Mouse (Mus musculus) E14TG2a.4 (cell line): ENCODE results near the gene Frrs1l.

ENCODE experiments used
- H3K27me3 ChIP-seq: 2 replicates; pipeline ENCODE4 v1.6.1; 2014; ENCODE audit warnings: low read length, control low read depth; ENCODE audit not compliant: insufficient read depth
- H3K36me3 ChIP-seq: 2 replicates; pipeline ENCODE4 v1.6.1; 2014; ENCODE audit warnings: low read length, control low read depth; ENCODE audit not compliant: insufficient read depth
- H3K4me1 ChIP-seq: replicated peaks from 2 replicates; pipeline ENCODE4 v1.6.1; 2014; ENCODE audit warnings: low read depth, low read length, control low read depth
- H3K4me3 ChIP-seq: replicated peaks from 2 replicates; pipeline ENCODE4 v1.5.1; 2014; ENCODE audit warnings: mild to moderate bottlenecking, low read length
- H3K9me3 ChIP-seq: 2 replicates; pipeline ENCODE4 v1.6.1; 2014; ENCODE audit warnings: low read length, control low read depth
- CTCF ChIP-seq: conservative IDR thresholded peaks from 2 replicates; pipeline ENCODE4 v1.5.1; 2014; ENCODE audit warnings: low read length
- NANOG ChIP-seq: IDR thresholded peaks from 2 replicates; pipeline ENCODE4 v1.6.1; 2014; ENCODE audit warnings: borderline replicate concordance, low read length, mixed read lengths
- POU5F1 ChIP-seq: IDR thresholded peaks from 2 replicates; pipeline ENCODE4 v1.6.1; 2014; ENCODE audit warnings: low read length, borderline replicate concordance

Frrs1l gene

GRCm38 (mm10) chr4:56990215-56990584, at the start of gene Frrs1l:
TSS of gene Frrs1l (minus strand) at chr4:56990391.
- Histone ChIP-seq H3K36me3 (no peaks in the 10 kb centered on the region), H3K4me1 (peaks cover 10% of the 10 kb centered on the region), H3K27me3 (peaks cover 74% of the 10 kb centered on the region), H3K9me3 (no peaks in the 10 kb centered on the region), H3K4me3 (peak within 1 kb of the TSS; percentile 83)
- no peak for TF ChIP-seq CTCF
- no peak for TF ChIP-seq POU5F1
- no peak for TF ChIP-seq NANOG

GRCm38 (mm10) chr4:57039127-57040031, 49.2 kb upstream of the Frrs1l start:
- peak; percentile 9; the same call in 1 of the 2 replicates for TF ChIP-seq NANOG
- no peak for TF ChIP-seq CTCF
- peak overlapping the region; percentile 43; the same call in 1 of the 2 replicates for H3K4me3 ChIP-seq
- peaks cover 9% of the 10 kb centered on the region for H3K27me3 ChIP-seq
- peaks cover 7% of the 10 kb centered on the region for H3K9me3 ChIP-seq
- H3K4me1 ChIP-seq: peaks cover 30% of the 10 kb centered on the region
- H3K36me3 ChIP-seq: no peaks in the 10 kb centered on the region

GRCm38 (mm10) chr4:57037554-57037953, 47.4 kb upstream of the Frrs1l start:
- peaks cover 30% of the 10 kb centered on the region for H3K4me1 ChIP-seq
- no peak overlapping the region for H3K4me3 ChIP-seq
- no peak for TF ChIP-seq CTCF
- no peak for TF ChIP-seq NANOG
- TF ChIP-seq POU5F1: no peak
- H3K27me3 ChIP-seq: peaks cover 9% of the 10 kb centered on the region
- H3K36me3 ChIP-seq: no peaks in the 10 kb centered on the region
- H3K9me3 ChIP-seq: no peaks in the 10 kb centered on the region

- H3K4me1 ChIP-seq: peaks cover 11% of the 10 kb centered on the region
- H3K9me3 ChIP-seq: no peaks in the 10 kb centered on the region
- TF ChIP-seq POU5F1 (no peak), CTCF (no peak), NANOG (no peak)
- H3K36me3 ChIP-seq: no peaks in the 10 kb centered on the region
- peaks cover 14% of the 10 kb centered on the region for H3K27me3 ChIP-seq
- H3K4me3 ChIP-seq: no peak overlapping the region
Measured at GRCm38 (mm10) chr4:57034169-57034568, 44.0 kb upstream of the Frrs1l start.

- H3K27me3 ChIP-seq: peaks cover 5% of the 10 kb centered on the region; the same call in 1 of the 2 replicates
- no peaks in the 10 kb centered on the region for H3K36me3 ChIP-seq
- TF ChIP-seq CTCF (no peak), NANOG (no peak), POU5F1 (no peak)
- H3K4me3 ChIP-seq: no peak overlapping the region
- no peaks in the 10 kb centered on the region for H3K9me3 ChIP-seq
- H3K4me1 ChIP-seq: peaks cover 17% of the 10 kb centered on the region
Measured at GRCm38 (mm10) chr4:57031440-57031839, 41.2 kb upstream of the Frrs1l start.

GRCm38 (mm10) chr4:57027954-57028353, 37.8 kb upstream of the Frrs1l start:
- no peaks in the 10 kb centered on the region for H3K36me3 ChIP-seq
- peaks cover 34% of the 10 kb centered on the region for H3K4me1 ChIP-seq
- H3K27me3 ChIP-seq: 0 out of 2 replicates have a peak, but pooled peaks cover 5% of the 10 kb centered on the region
- TF ChIP-seq CTCF (no peak), POU5F1 (no peak)
- no peak overlapping the region for H3K4me3 ChIP-seq
- H3K9me3 ChIP-seq: no peaks in the 10 kb centered on the region

GRCm38 (mm10) chr4:57023527-57023926, 33.3 kb upstream of the Frrs1l start:
- no peak for TF ChIP-seq POU5F1
- no peak for TF ChIP-seq NANOG
- no peak for TF ChIP-seq CTCF
- H3K36me3 ChIP-seq: no peaks in the 10 kb centered on the region
- no peak overlapping the region for H3K4me3 ChIP-seq
- H3K4me1 ChIP-seq: peaks cover 42% of the 10 kb centered on the region
- H3K9me3 ChIP-seq: no peaks in the 10 kb centered on the region
- no peaks in the 10 kb centered on the region for H3K27me3 ChIP-seq

GRCm38 (mm10) chr4:57021288-57021687, 31.1 kb upstream of the Frrs1l start:
- H3K4me3 ChIP-seq: no peak overlapping the region
- no peaks in the 10 kb centered on the region for H3K9me3 ChIP-seq
- H3K27me3 ChIP-seq: no peaks in the 10 kb centered on the region
- peaks cover 31% of the 10 kb centered on the region for H3K4me1 ChIP-seq
- TF ChIP-seq NANOG (no peak), CTCF (peak; percentile 37)
- no peaks in the 10 kb centered on the region for H3K36me3 ChIP-seq
